Mouse (Mus musculus) forebrain, embryonic 11.5 days (tissue): ENCODE data around the gene Notch2. TPM values are rescaled to one million over a fixed set of nuclear protein-coding genes. Genes with fewer than 3 reads are reported as not detected.

Source experiments
- ATAC-seq: fragments of 200-750 bp; cut with Nextera tagmentation; replicated peaks from 2 replicates; pipeline ENCODE4 v1.8.0; 2017; ENCODE audit warnings: moderate TSS enrichment; ENCODE audit not compliant: low FRiP score
- DNase-seq: peaks from one replicate; pipeline ENCODE4 v3.0.0-alpha.2; 2017; ENCODE audit warnings: low spot score
- H3K27ac ChIP-seq: fragments of 300-500 bp; sonication (generic); 2 replicates; pipeline ENCODE4 v1.5.1; 2014; ENCODE audit warnings: low read depth, low read length
- H3K27me3 ChIP-seq: fragments of 300-500 bp; sonication (generic); 2 replicates; pipeline ENCODE4 v1.6.1; 2014; ENCODE audit warnings: mild to moderate bottlenecking, low read length, mixed read lengths; ENCODE audit not compliant: control insufficient read depth, insufficient read depth
- H3K36me3 ChIP-seq: fragments of 300-500 bp; sonication (generic); 2 replicates; pipeline ENCODE4 v1.6.1; 2014; ENCODE audit warnings: mild to moderate bottlenecking, low read length, moderate library complexity, mixed read lengths; ENCODE audit not compliant: control insufficient read depth, insufficient read depth
- H3K4me1 ChIP-seq: fragments of 300-500 bp; sonication (generic); replicated peaks from 2 replicates; pipeline ENCODE4 v1.6.1; 2014; ENCODE audit warnings: low read length, mixed read lengths; ENCODE audit not compliant: control insufficient read depth, insufficient read depth
- H3K4me2 ChIP-seq: fragments of 300-500 bp; sonication (generic); 2 replicates; pipeline ENCODE4 v1.6.1; 2014; ENCODE audit warnings: low read depth, mild to moderate bottlenecking, low read length, moderate library complexity, mixed read lengths; ENCODE audit not compliant: severe bottlenecking
- H3K4me3 ChIP-seq: fragments of 300-500 bp; sonication (generic); 2 replicates; pipeline ENCODE4 v1.5.1; 2014; ENCODE audit warnings: low read depth, low read length
- H3K9ac ChIP-seq: fragments of 300-500 bp; sonication (generic); 2 replicates; pipeline ENCODE4 v1.6.1; 2014; ENCODE audit warnings: low read length
- H3K9me3 ChIP-seq: fragments of 300-500 bp; sonication (generic); 2 replicates; pipeline ENCODE4 v1.6.1; 2016; ENCODE audit warnings: low read length, mixed read lengths; ENCODE audit not compliant: control insufficient read depth
- WGBS: fragments of 180-500 bp; shearing (Covaris S2); extraction: QIAGEN DNeasy Blood & Tissue Kit; methylation state at CpG from one replicate; pipeline ENCODE4 v1.1.7; 2014; 5-methylcytosine and 5-hydroxymethylcytosine counted together
- polyA plus RNA-seq: library from polyadenylated mRNA; unstranded; fragments of >200 nt; fragmentation: Nextera tagmentation; extraction: Ambion mirVana; gene quantifications from 2 replicates; pipeline ENCODE4 v1.2.1, GENCODE M21; 2014

Notch2 gene
- polyA plus RNA-seq, 1 experiment from 2014 or later, result 27.6 TPM

DNA sequence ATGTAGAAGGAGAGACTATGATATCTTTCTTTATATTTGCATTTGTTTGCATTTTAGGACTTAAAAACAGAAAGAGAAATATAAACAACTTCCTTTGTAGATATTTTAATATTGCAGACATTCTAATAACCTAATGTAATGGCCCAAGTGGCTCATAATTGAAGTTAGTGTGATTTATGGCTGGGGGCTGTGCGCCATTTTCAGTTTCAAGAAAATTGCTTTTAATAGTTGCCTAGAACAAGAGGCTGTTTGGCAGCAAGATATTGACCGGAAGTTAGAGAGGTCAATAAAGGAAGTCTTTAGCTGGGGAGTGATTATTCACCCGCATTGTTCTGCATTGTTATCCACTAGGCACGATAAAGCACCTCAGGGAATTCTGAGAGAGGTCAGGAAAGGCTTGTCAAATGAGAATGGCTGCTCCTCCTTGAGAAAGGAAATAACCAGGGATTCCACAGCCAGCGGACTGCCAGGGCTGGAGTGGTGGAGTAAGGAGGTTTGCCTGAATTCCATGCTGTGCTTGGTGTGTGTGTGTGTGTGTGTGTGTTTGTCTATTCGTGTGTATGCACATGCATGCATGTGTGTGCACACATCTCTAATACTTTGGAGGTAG lies 61.4 kb downstream of the Notch2 start:
- WGBS, result 65% methylated on average over 6 of the region's 6 CpGs
- no peaks in the 10 kb centered on the region for H3K9me3 ChIP-seq
- H3K4me1 ChIP-seq, result no peaks in the 10 kb centered on the region
- no peaks in the 10 kb centered on the region for H3K27me3 ChIP-seq
- ATAC-seq (no peak), DNase-seq (no peak)
- no peak overlapping the region for H3K4me2 ChIP-seq
- H3K4me3 ChIP-seq, result no peak overlapping the region
- H3K36me3 ChIP-seq, result peaks cover 3% of the 10 kb centered on the region; the same call in 1 of the 2 replicates
- no peak overlapping the region for H3K27ac ChIP-seq
- H3K9ac ChIP-seq, result no peak overlapping the region

DNA sequence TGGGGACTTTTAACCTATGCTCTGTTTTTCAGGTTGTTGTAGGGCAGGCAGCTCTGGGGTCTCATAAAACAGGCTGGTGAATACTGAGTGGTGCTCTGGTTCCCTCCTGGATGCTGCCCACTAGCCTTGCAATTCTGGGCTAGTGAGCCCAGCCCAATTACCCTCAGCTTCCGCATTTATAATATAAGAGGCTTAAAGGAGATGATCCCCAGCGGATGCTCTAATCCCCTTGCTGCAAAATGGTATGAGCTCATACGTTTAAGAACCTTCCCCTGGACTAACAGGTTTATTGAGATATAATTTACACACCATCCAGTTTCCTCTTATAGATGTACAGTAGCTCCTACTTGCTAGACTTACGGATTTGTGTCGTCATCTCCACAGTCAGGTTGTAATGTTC lies 64.5 kb downstream of the Notch2 start:
- WGBS, result 84% methylated on average over 5 of the region's 5 CpGs
- DNase-seq, result no peak

DNA sequence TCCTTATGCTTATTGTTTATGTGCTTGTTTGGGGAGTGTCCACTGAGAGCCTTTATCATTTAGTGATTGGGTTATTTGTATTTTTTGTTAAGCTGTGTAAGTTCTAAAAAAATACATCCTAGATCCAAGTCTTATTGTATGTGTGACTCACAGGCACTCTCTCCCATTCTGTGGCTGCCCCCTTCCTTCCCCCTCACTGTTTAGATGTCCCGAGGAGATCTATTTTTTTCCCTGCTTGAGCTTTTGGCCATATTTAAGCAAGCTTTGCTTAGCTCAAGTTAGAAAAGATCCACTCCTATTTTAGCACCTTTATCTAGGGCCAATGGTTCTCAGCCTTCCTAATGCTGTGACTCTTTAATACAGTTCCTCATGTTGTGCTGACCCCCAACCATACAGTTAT lies 65.5 kb downstream of the Notch2 start:
- no peak overlapping the region for H3K4me2 ChIP-seq
- no peak overlapping the region for H3K27ac ChIP-seq
- no peak overlapping the region for H3K4me3 ChIP-seq
- H3K27me3 ChIP-seq, result no peaks in the 10 kb centered on the region
- DNase-seq (no peak), ATAC-seq (no peak)
- H3K36me3 ChIP-seq, result peaks cover 4% of the 10 kb centered on the region; the same call in 1 of the 2 replicates
- no peaks in the 10 kb centered on the region for H3K9me3 ChIP-seq
- 68% methylated on average over 1 of the region's 1 CpGs for whole genome bisulfite sequencing
- H3K4me1 ChIP-seq, result no peaks in the 10 kb centered on the region; the same call in 1 of the 2 replicates
- H3K9ac ChIP-seq, result no peak overlapping the region

More for the DNA sequence above, 64.5 kb downstream of the Notch2 start:
- Histone ChIP-seq H3K9ac (no peak overlapping the region), H3K36me3 (peaks cover 4% of the 10 kb centered on the region; the same call in 1 of the 2 replicates), H3K4me1 (no peaks in the 10 kb centered on the region), H3K4me2 (no peak overlapping the region), H3K27ac (no peak overlapping the region), H3K4me3 (no peak overlapping the region), H3K27me3 (no peaks in the 10 kb centered on the region), H3K9me3 (no peaks in the 10 kb centered on the region)
- no peak for ATAC-seq

DNA sequence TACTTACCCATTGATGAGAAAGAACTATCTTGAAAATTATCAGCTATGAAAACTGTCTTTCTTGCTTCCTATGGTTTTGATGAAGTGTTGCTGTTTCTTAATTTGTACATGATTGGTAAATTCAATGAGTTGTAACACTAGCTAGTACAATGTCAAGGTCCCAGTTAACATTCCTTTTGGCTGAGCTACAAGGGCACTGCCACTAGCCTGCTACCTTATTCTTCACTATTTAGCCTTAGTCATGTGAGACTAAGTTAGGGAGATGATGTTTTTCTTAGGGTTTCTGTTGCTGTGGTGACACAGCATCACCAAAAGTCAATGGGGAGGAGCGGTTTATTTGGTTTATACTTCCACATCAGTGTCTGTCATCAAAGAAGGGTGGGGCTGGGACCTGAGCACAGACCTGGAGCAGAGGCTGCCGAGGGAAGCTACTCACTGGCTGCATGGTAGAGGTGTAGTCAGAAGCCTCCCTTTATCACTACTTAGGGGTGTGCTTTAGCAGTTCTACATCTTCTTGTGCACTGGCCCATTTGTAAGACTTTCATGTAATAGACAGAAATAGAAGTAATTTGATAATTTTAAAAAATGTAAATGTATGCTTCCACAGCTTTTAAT lies 66.4 kb downstream of the Notch2 start:
- DNase-seq, result no peak
- peaks cover 4% of the 10 kb centered on the region; the same call in 1 of the 2 replicates for H3K36me3 ChIP-seq
- no peaks in the 10 kb centered on the region for H3K27me3 ChIP-seq
- peaks cover 4% of the 10 kb centered on the region; the same call in 1 of the 2 replicates for H3K4me1 ChIP-seq
- H3K27ac ChIP-seq, result no peak overlapping the region
- H3K4me3 ChIP-seq, result no peak overlapping the region
- H3K9me3 ChIP-seq, result no peaks in the 10 kb centered on the region
- ATAC-seq, result no peak
- H3K4me2 ChIP-seq, result no peak overlapping the region
- no peak overlapping the region for H3K9ac ChIP-seq
- 81% methylated on average over 2 of the region's 2 CpGs for WGBS

DNA sequence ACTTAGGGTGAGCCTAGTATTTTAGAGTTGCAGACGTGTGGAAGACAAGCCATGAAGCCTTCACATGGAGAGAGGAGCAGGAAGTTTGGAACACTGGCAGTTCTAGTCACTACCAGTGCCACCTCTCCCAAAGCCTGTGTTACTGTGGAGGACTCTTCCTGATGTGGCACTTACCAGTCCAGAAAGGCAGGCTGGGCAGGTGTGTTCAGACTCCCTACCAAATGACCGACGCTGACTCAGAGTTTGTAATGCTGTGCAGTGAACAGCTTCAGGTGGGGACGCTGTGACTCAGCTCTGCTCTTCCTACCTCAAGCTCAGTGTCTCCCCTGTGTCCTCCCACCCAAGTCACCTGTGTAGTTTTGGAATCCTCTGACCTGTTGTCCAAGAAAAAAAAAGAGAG lies 67.3 kb downstream of the Notch2 start:
- DNase-seq (no peak), ATAC-seq (no peak)
- no peaks in the 10 kb centered on the region for H3K9me3 ChIP-seq
- H3K27me3 ChIP-seq, result no peaks in the 10 kb centered on the region
- peaks cover 4% of the 10 kb centered on the region for H3K4me1 ChIP-seq
- H3K4me3 ChIP-seq, result no peak overlapping the region
- H3K4me2 ChIP-seq, result no peak overlapping the region
- no peak overlapping the region for H3K27ac ChIP-seq
- peaks cover 4% of the 10 kb centered on the region; the same call in 1 of the 2 replicates for H3K36me3 ChIP-seq
- no peak overlapping the region for H3K9ac ChIP-seq
- 92% methylated on average over 4 of the region's 4 CpGs for WGBS

DNA sequence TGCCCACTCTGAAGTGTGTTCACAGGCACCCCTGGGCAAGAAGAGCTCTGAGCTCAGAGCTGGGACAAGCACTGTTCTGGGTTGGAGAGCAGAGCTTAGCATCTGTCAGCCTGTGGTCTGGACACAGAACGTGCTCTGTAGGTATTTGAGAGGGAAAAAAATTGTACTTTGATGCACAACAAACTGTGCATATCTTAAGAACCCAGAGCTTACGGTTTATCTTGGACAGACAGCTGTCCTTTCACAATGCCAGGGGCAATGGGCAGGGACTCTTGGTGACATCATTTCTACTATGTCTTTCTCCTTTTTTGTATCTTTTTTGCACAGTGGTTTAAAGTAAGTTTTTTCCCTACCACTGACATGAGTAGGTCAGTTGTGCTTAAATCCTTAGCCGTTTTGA lies 68.9 kb downstream of the Notch2 start:
- H3K27me3 ChIP-seq, result no peaks in the 10 kb centered on the region
- peaks cover 4% of the 10 kb centered on the region for H3K4me1 ChIP-seq
- no peak overlapping the region for H3K4me2 ChIP-seq
- DNase-seq (no peak), ATAC-seq (no peak)
- H3K36me3 ChIP-seq, result peaks cover 4% of the 10 kb centered on the region; the same call in 1 of the 2 replicates
- WGBS, result 84% methylated on average over 3 of the region's 3 CpGs
- no peak overlapping the region for H3K4me3 ChIP-seq
- no peak overlapping the region for H3K9ac ChIP-seq
- no peaks in the 10 kb centered on the region for H3K9me3 ChIP-seq
- H3K27ac ChIP-seq, result no peak overlapping the region

DNA sequence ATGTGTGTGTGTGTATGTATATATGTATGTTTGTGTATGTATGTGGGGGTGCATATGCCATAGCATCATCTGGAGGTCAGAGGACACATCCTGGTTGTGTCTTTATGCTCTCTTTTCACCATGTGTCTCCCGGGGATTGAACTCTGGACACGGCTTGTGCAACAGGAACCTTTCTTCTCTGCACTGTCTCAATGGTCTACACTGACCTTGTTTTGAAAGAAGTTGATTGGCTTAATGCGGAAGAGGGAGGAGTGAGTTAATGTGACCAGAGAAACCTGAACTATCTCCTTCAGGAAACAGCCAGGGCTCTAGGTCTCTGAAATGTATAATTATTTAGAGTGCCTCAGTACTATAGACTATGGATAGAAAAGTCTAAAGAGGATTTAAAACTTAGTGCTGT lies 69.6 kb downstream of the Notch2 start:
- Histone ChIP-seq H3K4me1 (peaks cover 4% of the 10 kb centered on the region), H3K9ac (no peak overlapping the region), H3K27ac (no peak overlapping the region), H3K27me3 (no peaks in the 10 kb centered on the region), H3K4me2 (no peak overlapping the region), H3K9me3 (no peaks in the 10 kb centered on the region), H3K4me3 (no peak overlapping the region), H3K36me3 (peaks cover 4% of the 10 kb centered on the region; the same call in 1 of the 2 replicates)
- WGBS, result 85% methylated on average over 3 of the region's 3 CpGs
- ATAC-seq (no peak), DNase-seq (no peak)

DNA sequence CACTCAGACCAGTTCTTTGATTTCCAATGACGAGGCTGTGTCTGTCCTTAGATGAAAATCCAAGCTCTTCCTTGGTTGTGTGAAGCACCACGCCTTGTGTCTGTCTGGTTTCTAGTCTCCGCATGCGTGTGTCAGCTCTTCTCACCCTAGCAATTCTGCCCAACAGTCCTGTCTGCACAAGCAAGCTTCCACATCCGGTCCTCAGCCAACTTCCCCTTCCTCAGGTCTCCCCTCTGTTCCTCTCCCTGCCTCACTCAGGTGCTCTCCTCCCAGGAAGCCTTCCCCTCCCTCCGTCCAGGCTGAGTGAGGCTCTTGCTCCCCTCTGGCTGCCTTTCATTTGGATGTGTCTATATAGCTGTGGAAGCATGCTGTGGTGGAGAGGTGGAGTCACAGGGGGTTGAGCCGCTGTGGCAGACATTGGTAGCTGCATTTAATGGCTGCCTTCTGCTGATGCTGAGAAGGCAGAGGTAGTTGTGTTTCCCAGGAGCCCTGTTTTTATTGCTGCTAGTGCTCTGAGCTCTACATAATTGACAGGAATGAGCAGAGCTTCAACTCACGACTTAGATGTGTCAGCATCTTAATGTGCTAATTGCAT lies 70.8 kb downstream of the Notch2 start:
- no peaks in the 10 kb centered on the region for H3K9me3 ChIP-seq
- no peaks in the 10 kb centered on the region for H3K27me3 ChIP-seq
- H3K4me1 ChIP-seq, result peaks cover 4% of the 10 kb centered on the region
- DNase-seq (no peak), ATAC-seq (no peak)
- no peak overlapping the region for H3K9ac ChIP-seq
- WGBS, result 72% methylated on average over 8 of the region's 8 CpGs
- H3K27ac ChIP-seq, result no peak overlapping the region
- no peak overlapping the region for H3K4me2 ChIP-seq
- peaks cover 4% of the 10 kb centered on the region; the same call in 1 of the 2 replicates for H3K36me3 ChIP-seq
- H3K4me3 ChIP-seq, result no peak overlapping the region
